Mouse (Mus musculus) thymus, postnatal 14 days (tissue): ENCODE results near the gene Rara.
"Not testable (repeated sequence)": the region's sequence is repeated elsewhere in the genome, so short reads cannot be mapped to it uniquely, and the experiment has no call there.

ENCODE experiments used
- DNase-seq: peaks from one replicate; pipeline ENCODE4 v3.0.0; 2021

Gene Rara

GRCm38 (mm10) chr11:98970191-98970925 lies 42.7 kb downstream of the Rara start:
- DNase-seq, result peak; percentile 25

- DNase-seq, result no peak
These were observed 43.9 kb downstream of the Rara start for GRCm38 (mm10) chr11:98971316-98972031.

- peak; percentile 92 for DNase-seq
These were observed 44.6 kb downstream of the Rara start for GRCm38 (mm10) chr11:98972215-98972614.

GRCm38 (mm10) chr11:98972801-98973360 lies 45.3 kb downstream of the Rara start:
- no peak for DNase-seq

- no peak for DNase-seq
These were observed 46.0 kb downstream of the Rara start for GRCm38 (mm10) chr11:98973584-98973983.

GRCm38 (mm10) chr11:98974213-98974612 lies 46.6 kb downstream of the Rara start:
- DNase-seq, result no peak

GRCm38 (mm10) chr11:98974871-98975719 lies 47.5 kb downstream of the Rara start:
- DNase-seq, result peak; percentile 79

GRCm38 (mm10) chr11:98978526-98979148 lies 51.0 kb downstream of the Rara start:
- no peak for DNase-seq

- no peak for DNase-seq
These were observed 51.7 kb downstream of the Rara start for GRCm38 (mm10) chr11:98979356-98979755.

GRCm38 (mm10) chr11:98981289-98981996 lies 53.8 kb downstream of the Rara start:
- no peak for DNase-seq

- DNase-seq, result peak; percentile 58
These were observed 54.6 kb downstream of the Rara start for GRCm38 (mm10) chr11:98981997-98982772.

GRCm38 (mm10) chr11:98982773-98983133 lies 55.1 kb downstream of the Rara start, which contains the start of gene Gjd3:
Gene Gjd3 (minus strand): TSS chr11:98983016.
- DNase-seq, result no peak

- no peak for DNase-seq
These were observed 55.9 kb downstream of the Rara start for GRCm38 (mm10) chr11:98983551-98983950.

GRCm38 (mm10) chr11:98985542-98985941 lies 57.9 kb downstream of the Rara start:
- DNase-seq, result no peak

GRCm38 (mm10) chr11:98988260-98988659 lies 60.6 kb downstream of the Rara start:
- not testable (repeated sequence) for DNase-seq

- no peak for DNase-seq
These were observed 63.2 kb downstream of the Rara start for GRCm38 (mm10) chr11:98990866-98991265.

GRCm38 (mm10) chr11:98995987-98996386 lies 68.4 kb downstream of the Rara start:
- no peak for DNase-seq

GRCm38 (mm10) chr11:98997659-98998058 lies 70.0 kb downstream of the Rara start:
- no peak for DNase-seq

GRCm38 (mm10) chr11:98998776-98999175 lies 71.2 kb downstream of the Rara start:
- DNase-seq, result no peak

- no peak for DNase-seq
These were observed 71.6 kb downstream of the Rara start for GRCm38 (mm10) chr11:98999243-98999642.

GRCm38 (mm10) chr11:99006788-99007187 lies 79.2 kb downstream of the Rara start:
- no peak for DNase-seq
